8 mouse cellular contexts compared by ENCODE assay signal in the genomic region with DNA sequence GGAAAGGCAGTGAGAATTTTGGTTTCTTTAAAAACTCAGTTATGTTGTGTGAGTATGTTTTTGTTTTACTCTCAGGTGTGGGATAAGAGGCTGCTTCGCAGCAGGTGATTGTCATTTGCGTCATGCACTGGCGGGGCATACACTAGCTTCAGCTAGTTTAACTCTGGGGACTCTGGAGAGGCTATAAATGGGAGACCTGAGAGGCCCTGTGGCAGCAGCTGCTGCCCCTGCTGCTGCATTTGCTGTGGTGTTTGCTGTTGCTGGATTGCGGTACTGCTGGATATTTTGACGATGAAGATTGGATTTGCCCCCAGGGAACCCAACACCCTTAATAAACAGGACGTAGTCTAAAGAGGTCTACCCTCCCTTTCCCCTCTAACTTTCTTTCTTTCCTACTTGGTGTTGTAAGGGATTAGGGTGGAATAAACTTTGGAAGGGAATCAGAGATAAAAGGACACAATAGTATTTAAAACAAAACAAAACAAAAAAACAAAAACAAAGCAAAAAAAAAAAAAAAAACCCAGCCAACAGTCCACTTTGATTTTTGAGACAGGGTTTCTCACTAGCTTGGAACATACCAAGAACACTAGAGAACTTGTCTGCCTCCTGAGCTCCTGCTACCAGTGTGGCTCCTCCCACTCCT. TPM values are rescaled to one million over a fixed set of nuclear protein-coding genes. Genes with fewer than 3 reads are reported as not detected.
DNase-seq lines count a peak whose midpoint lies in the region; ATAC-seq and TF ChIP-seq lines count a peak whose summit lies in the region.

No protein-coding gene starts in this region.

- H3K79me2 ChIP-seq in CH12.LX (replicated peaks; ENCODE audit: control insufficient read depth, extremely low read depth, insufficient read depth, poor library complexity, severe bottlenecking) (no peaks in the 10 kb centered on the region), MEL (ENCODE audit: control insufficient read depth, insufficient read depth, low read length, poor library complexity) (no peaks in the 10 kb centered on the region)

- TF ChIP-seq RAD21 in CH12.LX (IDR thresholded peaks at IDR 0.05; ENCODE audit: low read depth, low read length) (no peak), MEL (IDR thresholded peaks at IDR 0.05; ENCODE audit: low read depth, low read length) (no peak)

- no peaks in the 10 kb centered on the region for H3K9me3 ChIP-seq in CH12.LX (replicated peaks; ENCODE audit: low read length)
- H3K9me3 ChIP-seq in MEL (replicated peaks; ENCODE audit: insufficient read depth, low read length), result no peaks in the 10 kb centered on the region
- H3K9me3 ChIP-seq in hindbrain, embryonic 12.5 days (replicated peaks), result no peaks in the 10 kb centered on the region
- H3K9me3 ChIP-seq in liver, postnatal 0 days (ENCODE audit: low read length), result no peaks in the 10 kb centered on the region

- in situ Hi-C loops in CH12.LX (cut with MboI; ENCODE audit: low pct_ligation_motif_present, low pct_unique_long_range_greater_than_20kb, low sequenced_read_pairs), result no loop called here

- H3K4me1 ChIP-seq in CH12.LX (ENCODE audit: control insufficient read depth in 1 of 2, insufficient read depth in 2 of 2), result peaks cover 3 to 4% of the 10 kb centered on the region in 2 experiments; a peak in 3 of 4 replicates
- peaks cover 17 to 28% of the 10 kb centered on the region in 2 experiments for H3K4me1 ChIP-seq in MEL (ENCODE audit: control insufficient read depth in 1 of 2, insufficient read depth in 2 of 2, low read length in 2 of 2)
- peaks cover 12% of the 10 kb centered on the region for H3K4me1 ChIP-seq in hindbrain, embryonic 12.5 days
- peaks cover 15% of the 10 kb centered on the region for H3K4me1 ChIP-seq in liver, postnatal 0 days (ENCODE audit: insufficient read depth)

- ATAC-seq in hindbrain, embryonic 12.5 days (ENCODE audit: low FRiP score), result no peak
- no peak for ATAC-seq in liver, postnatal 0 days

- DNase-seq in CH12.LX (ENCODE audit: extremely low read depth) (no peak), MEL (ENCODE audit: low read depth, low spot score) (no peak)
- DNase-seq in liver, postnatal 0 days, result no peak
- no peak for DNase-seq in B cell, adult 2 months
- no peak for DNase-seq in left cerebral cortex, postnatal 10 days (ENCODE audit: extremely low spot score in 1 of 2, low spot score in 2 of 2)
- no peak for DNase-seq in thymus, postnatal 25 days
- no peak for DNase-seq in layer of hippocampus, adult 8-10 months (ENCODE audit: low spot score in 2 of 2)

- TF ChIP-seq CTCF in CH12.LX (conservative IDR thresholded peaks at IDR 0.05 in 1 of 2, IDR thresholded peaks at IDR 0.05 in 1 of 2; ENCODE audit: low read depth in 2 of 2, low read length in 2 of 2), result no peak
- no peak for TF ChIP-seq CTCF in MEL (IDR thresholded peaks at IDR 0.05 in 2 of 3, conservative IDR thresholded peaks at IDR 0.05 in 1 of 3; ENCODE audit: control insufficient read depth in 1 of 3, insufficient read depth in 1 of 3, low read depth in 2 of 3, low read length in 3 of 3, poor library complexity in 1 of 3, severe bottlenecking in 1 of 3)
- no peak for TF ChIP-seq CTCF in liver, postnatal 0 days (IDR thresholded peaks at IDR 0.05; ENCODE audit: low read depth)

- H3K4me3 ChIP-seq in CH12.LX (replicated peaks in 1 of 3; ENCODE audit: low read depth in 2 of 3, low read length in 2 of 3, poor library complexity in 1 of 3) (peak overlapping the region in 1 of 3 experiments; percentile 23), MEL (ENCODE audit: control insufficient read depth in 1 of 2, insufficient read depth in 1 of 2, low read depth in 2 of 2, low read length in 2 of 2) (peak overlapping the region in 1 of 2 experiments; percentile 41; a peak in 2 of 4 replicates)
- H3K4me3 ChIP-seq in hindbrain, embryonic 12.5 days, result peak overlapping the region; percentile 29
- H3K4me3 ChIP-seq in liver, postnatal 0 days (ENCODE audit: low read depth, low read length), result peak overlapping the region; percentile 21; the same call in 1 of the 2 replicates

- H3K9ac ChIP-seq in CH12.LX (ENCODE audit: insufficient read depth, low read depth) (no peak overlapping the region), MEL (ENCODE audit: control insufficient read depth, low read depth, low read length, poor library complexity, severe bottlenecking) (no peak overlapping the region; the same call in 1 of the 2 replicates)
- H3K9ac ChIP-seq in hindbrain, embryonic 12.5 days, result no peak overlapping the region
- no peak overlapping the region for H3K9ac ChIP-seq in liver, postnatal 0 days (replicated peaks)

- WGBS in hindbrain, embryonic 12.5 days, result 33% methylated on average over 6 of the region's 6 CpGs
- 49% methylated on average over 6 of the region's 6 CpGs for WGBS in liver, postnatal 0 days (ENCODE audit: insufficient replicate concordance)

- peak overlapping the region; percentile 86 for H3K4me2 ChIP-seq in CH12.LX (ENCODE audit: insufficient read depth, low read depth, poor library complexity, severe bottlenecking)
- peak overlapping the region; percentile 46 for H3K4me2 ChIP-seq in hindbrain, embryonic 12.5 days (replicated peaks)
- peak overlapping the region; percentile 66 for H3K4me2 ChIP-seq in liver, postnatal 0 days (ENCODE audit: low read depth, low read length)

- dilution Hi-C loops in CH12.LX (cut with MboI; ENCODE audit: extremely low pct_ligation_motif_present, extremely low pct_unique_long_range_greater_than_20kb, low sequenced_read_pairs), result no loop called here

- no peaks in the 10 kb centered on the region for H3K36me3 ChIP-seq in CH12.LX (replicated peaks in 1 of 2; ENCODE audit: control insufficient read depth in 1 of 2, insufficient read depth in 1 of 2, low read length in 1 of 2)
- H3K36me3 ChIP-seq in MEL (ENCODE audit: control insufficient read depth in 1 of 2, insufficient read depth in 2 of 2, low read length in 2 of 2), result peaks cover 0 to 20% of the 10 kb centered on the region in 2 experiments; a peak in 2 of 4 replicates
- no peaks in the 10 kb centered on the region for H3K36me3 ChIP-seq in hindbrain, embryonic 12.5 days
- no peaks in the 10 kb centered on the region for H3K36me3 ChIP-seq in liver, postnatal 0 days (replicated peaks; ENCODE audit: insufficient read depth, low read length)

- H3K27me3 ChIP-seq in CH12.LX (replicated peaks) (peaks cover 13% of the 10 kb centered on the region), MEL (ENCODE audit: control insufficient read depth in 1 of 2, insufficient read depth in 2 of 2, low read length in 2 of 2) (no peaks in the 10 kb centered on the region)
- H3K27me3 ChIP-seq in hindbrain, embryonic 12.5 days, result no peaks in the 10 kb centered on the region
- 0 out of 2 replicates have a peak, but pooled peaks cover 2% of the 10 kb centered on the region for H3K27me3 ChIP-seq in liver, postnatal 0 days (ENCODE audit: insufficient read depth, low read length)

- intact Hi-C loops in left cerebral cortex, postnatal 10 days (cut with DNase I), result no loop called here

- H3K27ac ChIP-seq in CH12.LX (ENCODE audit: insufficient read depth, low read depth), result no peak overlapping the region
- peak overlapping the region; percentile 35 for H3K27ac ChIP-seq in MEL (ENCODE audit: control insufficient read depth, low read depth, low read length)
- no peak overlapping the region for H3K27ac ChIP-seq in hindbrain, embryonic 12.5 days
- H3K27ac ChIP-seq in liver, postnatal 0 days (ENCODE audit: low read depth), result 0 out of 2 replicates have a peak overlapping the region, but pooled peaks have one; percentile 26

- TF ChIP-seq POLR2A in CH12.LX (IDR thresholded peaks at IDR 0.05; ENCODE audit: low read depth, low read length) (no peak), MEL (IDR thresholded peaks at IDR 0.05; ENCODE audit: control insufficient read depth in 1 of 2, insufficient read depth in 1 of 2, low read depth in 1 of 2, low read length in 2 of 2, poor library complexity in 1 of 2) (no peak)

- TF ChIP-seq EP300 in CH12.LX (IDR thresholded peaks at IDR 0.05; ENCODE audit: low read length) (no peak), MEL (IDR thresholded peaks at IDR 0.05; ENCODE audit: low read depth in 1 of 2, low read length in 2 of 2) (no peak; a peak in 1 of 4 replicates)
- TF ChIP-seq EP300 in liver, postnatal 0 days (IDR thresholded peaks at IDR 0.05; ENCODE audit: low read depth), result no peak

RNA-seq across cellular contexts. Expression of a gene that starts 14.9 kb away (rescaled TPM):
- total RNA-seq in CH12.LX (2012; rRNA removed) (4.1 and 4.7 TPM in 2 replicates), CH12.LX (2014; rRNA removed) (5.1 and 7.0 TPM in 2 replicates), MEL (2012; rRNA removed) (0.35 and 0.72 TPM in 2 replicates)
- polyA plus RNA-seq in CH12.LX (2012; ENCODE audit: insufficient read length, low read depth) (7.2 and 9.6 TPM in 2 replicates), MEL (2012; ENCODE audit: insufficient read depth in 1 of 2, insufficient read length in 2 of 2, low read depth in 1 of 2, low replicate concordance in 2 of 2, missing spikeins in 1 of 2) (1 to 10 TPM in 1 of 2 experiments, not detected in 1; 2.5 TPM)
- polyA plus RNA-seq in hindbrain, embryonic 12.5 days (2016; fragmentation: Nextera tagmentation; extraction: Ambion mirVana), result 17.9 and 22.7 TPM in 2 replicates
- polyA plus RNA-seq in liver, postnatal 0 days (2015; fragmentation: Nextera tagmentation; extraction: Ambion mirVana), result 1.0 and 1.1 TPM in 2 replicates
- total RNA-seq in left cerebral cortex, postnatal 10 days (2021), result 10 to 100 TPM; 84.1 to 84.7 TPM
- 10 to 100 TPM; 67.0 to 90.0 (median 75.9) TPM for total RNA-seq in layer of hippocampus, adult 8-10 months (2022)

RNA-seq across cellular contexts. Expression of a gene that starts 17.4 kb away (rescaled TPM):
- total RNA-seq in CH12.LX (2012; rRNA removed) (4.4 and 5.0 TPM in 2 replicates), CH12.LX (2014; rRNA removed) (0.58 and 0.62 TPM in 2 replicates), MEL (2012; rRNA removed) (17.0 and 17.5 TPM in 2 replicates)
- polyA plus RNA-seq in CH12.LX (2012; ENCODE audit: insufficient read length, low read depth) (2.0 TPM in 2 replicates), MEL (2012; ENCODE audit: insufficient read depth in 1 of 2, insufficient read length in 2 of 2, low read depth in 1 of 2, low replicate concordance in 2 of 2, missing spikeins in 1 of 2) (10 to 100 TPM in 1 of 2 experiments, not detected in 1; 16.1 TPM)
- polyA plus RNA-seq in hindbrain, embryonic 12.5 days (2016; fragmentation: Nextera tagmentation; extraction: Ambion mirVana), result 0.26 and 0.34 TPM in 2 replicates
- polyA plus RNA-seq in liver, postnatal 0 days (2015; fragmentation: Nextera tagmentation; extraction: Ambion mirVana), result 1.3 and 1.6 TPM in 2 replicates
- under 1 TPM; 0.47 to 0.69 TPM for total RNA-seq in left cerebral cortex, postnatal 10 days (2021)
- total RNA-seq in layer of hippocampus, adult 8-10 months (2022), result 10 to 100 TPM in 2 of 4 experiments, 1 to 10 TPM in 2; 8.8 to 14.4 (median 11.5) TPM

RNA-seq across cellular contexts. Expression of a gene that starts 58.9 kb away (rescaled TPM):
- total RNA-seq in CH12.LX (2012; rRNA removed) (4.8 and 5.1 TPM in 2 replicates), CH12.LX (2014; rRNA removed) (1.3 and 1.8 TPM in 2 replicates), MEL (2012; rRNA removed) (42.2 and 60.3 TPM in 2 replicates)
- polyA plus RNA-seq in CH12.LX (2012; ENCODE audit: insufficient read length, low read depth) (3.3 TPM in 2 replicates), MEL (2012; ENCODE audit: insufficient read depth in 1 of 2, insufficient read length in 2 of 2, low read depth in 1 of 2, low replicate concordance in 2 of 2, missing spikeins in 1 of 2) (10 to 100 TPM in 1 of 2 experiments, not detected in 1; 51.4 TPM)
- 1.6 and 1.9 TPM in 2 replicates for polyA plus RNA-seq in hindbrain, embryonic 12.5 days (2016; fragmentation: Nextera tagmentation; extraction: Ambion mirVana)
- 29.5 and 31.5 TPM in 2 replicates for polyA plus RNA-seq in liver, postnatal 0 days (2015; fragmentation: Nextera tagmentation; extraction: Ambion mirVana)
- 1 to 10 TPM; 1.6 to 2.2 TPM for total RNA-seq in left cerebral cortex, postnatal 10 days (2021)
- 1 to 10 TPM in 3 of 4 experiments, under 1 TPM in 1; 0.68 to 7.5 (median 5.7) TPM for total RNA-seq in layer of hippocampus, adult 8-10 months (2022)

Comparison
In these comparisons a context has a peak if more than half of its experiments do, and no peak if none do; other contexts are left out.
1. H3K27ac ChIP-seq: peak in MEL (single experiment) and liver, postnatal 0 days (single experiment); none in CH12.LX (single experiment) and hindbrain, embryonic 12.5 days (single experiment).
2. RNA of a gene that starts 14.9 kb away (total RNA-seq): 84.1 to 84.7 TPM in left cerebral cortex, postnatal 10 days and 67.0 to 90.0 TPM in layer of hippocampus, adult 8-10 months; 4.1 to 7.0 TPM in CH12.LX and 0.35 to 0.72 TPM in MEL; every median in the first group is over 4 times any median in the second.
3. Peak in every context shown above with its lines, with median percentiles within 50 percentile points of each other: H3K4me2 ChIP-seq.